19 mouse cellular contexts compared by ENCODE assay signal in genomic region chr5:24284145-24284544, GRCm38 (mm10).
DNase-seq lines count a peak whose midpoint lies in the region; ATAC-seq and TF ChIP-seq lines count a peak whose summit lies in the region.
"Had no signal": no experiment of that assay in that cellular context is flagged by ENCODE, and none has a peak within 500 bp of the region (broad histone marks: within the 10 kb centered on the region; RNA-seq: fewer than 3 reads in every experiment).

No protein-coding gene starts in this region.

- H3K27ac ChIP-seq in forebrain, embryonic 15.5 days (replicated peaks) = no peak overlapping the region
- H3K27ac ChIP-seq in forebrain, embryonic 11.5 days (ENCODE audit: low read depth, low read length) = no peak overlapping the region
- H3K27ac ChIP-seq: embryonic facial prominence, embryonic 13.5 days; heart, adult 2 months; heart, embryonic 15.5 days; hindbrain, embryonic 15.5 days had no signal

- H3K4me1 ChIP-seq in forebrain, embryonic 15.5 days = peaks cover 9% of the 10 kb centered on the region
- peaks cover 2% of the 10 kb centered on the region; the same call in 1 of the 2 replicates for H3K4me1 ChIP-seq in forebrain, embryonic 11.5 days (replicated peaks; ENCODE audit: control insufficient read depth, insufficient read depth, low read length)
- H3K4me1 ChIP-seq: embryonic facial prominence, embryonic 13.5 days had no signal

- no peaks in the 10 kb centered on the region for H3K79me2 ChIP-seq in myocyte (ENCODE audit: control insufficient read depth, insufficient read depth)

- peak; percentile 72 for ATAC-seq in forebrain, embryonic 15.5 days (replicated peaks)
- ATAC-seq in forebrain, embryonic 11.5 days (replicated peaks; ENCODE audit: low FRiP score) = no peak

- peak; percentile 67 for DNase-seq in cerebellum, postnatal 10 days
- DNase-seq in cerebellum, postnatal 25 days = no peak
- no peak for DNase-seq in forebrain, embryonic 11.5 days (ENCODE audit: low spot score)
- peak; percentile 45 for DNase-seq in 3T3-L1 (ENCODE audit: low read depth, low spot score)
- DNase-seq in embryo, embryonic 10 days (ENCODE audit: low spot score) = no peak
- no peak for DNase-seq in kidney, postnatal 10 days
- DNase-seq: adrenal gland, postnatal 10 days; cerebellum, adult 11-12 months; cerebellum, adult 9-10 months; gastrocnemius, postnatal 10 days; heart, adult 2 months; heart, postnatal 14 days; kidney, adult 11 months had no signal

- no peak overlapping the region for H3K4me2 ChIP-seq in forebrain, embryonic 15.5 days (replicated peaks)
- H3K4me2 ChIP-seq in forebrain, embryonic 11.5 days (ENCODE audit: low read depth, low read length, severe bottlenecking) = no peak overlapping the region
- peak overlapping the region; percentile 43 for H3K4me2 ChIP-seq in myocyte (ENCODE audit: low read depth)
- H3K4me2 ChIP-seq: embryonic facial prominence, embryonic 13.5 days; heart, embryonic 11.5 days; heart, embryonic 15.5 days; hindbrain, embryonic 15.5 days had no signal

- TF ChIP-seq POLR2A in myocyte (IDR thresholded peaks at IDR 0.05; ENCODE audit: insufficient read length, low read depth) = no peak

- H3K27me3 ChIP-seq in forebrain, embryonic 15.5 days = no peaks in the 10 kb centered on the region
- H3K27me3 ChIP-seq in forebrain, embryonic 11.5 days (ENCODE audit: control insufficient read depth, insufficient read depth, low read length) = no peaks in the 10 kb centered on the region
- H3K27me3 ChIP-seq in myocyte (ENCODE audit: control insufficient read depth, insufficient read depth, insufficient read length) = no peaks in the 10 kb centered on the region
- H3K27me3 ChIP-seq: embryonic facial prominence, embryonic 13.5 days; heart, embryonic 15.5 days; hindbrain, embryonic 15.5 days had no signal

- no peaks in the 10 kb centered on the region for H3K36me3 ChIP-seq in forebrain, embryonic 15.5 days
- no peaks in the 10 kb centered on the region for H3K36me3 ChIP-seq in forebrain, embryonic 11.5 days (ENCODE audit: control insufficient read depth, insufficient read depth, low read length)
- H3K36me3 ChIP-seq in myocyte (ENCODE audit: control insufficient read depth, insufficient read depth) = no peaks in the 10 kb centered on the region
- H3K36me3 ChIP-seq: embryonic facial prominence, embryonic 13.5 days; heart, embryonic 15.5 days; hindbrain, embryonic 15.5 days had no signal

- no peaks in the 10 kb centered on the region for H3K9me3 ChIP-seq in forebrain, embryonic 15.5 days
- H3K9me3 ChIP-seq in forebrain, embryonic 11.5 days (ENCODE audit: control insufficient read depth, low read length) = no peaks in the 10 kb centered on the region
- H3K9me3 ChIP-seq: embryonic facial prominence, embryonic 13.5 days; heart, embryonic 15.5 days; hindbrain, embryonic 15.5 days had no signal

- no peak overlapping the region for H3K9ac ChIP-seq in forebrain, embryonic 15.5 days (replicated peaks)
- H3K9ac ChIP-seq in forebrain, embryonic 11.5 days (ENCODE audit: low read length) = no peak overlapping the region
- H3K9ac ChIP-seq: embryonic facial prominence, embryonic 13.5 days; heart, embryonic 15.5 days; hindbrain, embryonic 15.5 days had no signal

- H3ac ChIP-seq in myocyte (ENCODE audit: control insufficient read depth, insufficient read length) = no peak overlapping the region

- WGBS in forebrain, embryonic 15.5 days = 43% methylated on average over 6 of the region's 6 CpGs
- WGBS in forebrain, embryonic 11.5 days = 80% methylated on average over 6 of the region's 6 CpGs

- H3K4me3 ChIP-seq in forebrain, embryonic 15.5 days = no peak overlapping the region
- H3K4me3 ChIP-seq in forebrain, embryonic 11.5 days (ENCODE audit: low read depth, low read length) = no peak overlapping the region
- H3K4me3 ChIP-seq in myocyte = no peak overlapping the region
- H3K4me3 ChIP-seq: embryonic facial prominence, embryonic 13.5 days; heart, adult 2 months; heart, embryonic 15.5 days; hindbrain, embryonic 15.5 days had no signal

TF ChIP-seq in myocyte, 11 proteins besides CTCF, POLR2A, EP300 and RAD21:
- TF ChIP-seq TCF12 (IDR thresholded peaks at IDR 0.05; ENCODE audit: insufficient read depth, poor library complexity, severe bottlenecking) (no peak), MYOG (IDR thresholded peaks at IDR 0.05; ENCODE audit: control insufficient read depth in 1 of 3, insufficient read depth in 1 of 3, insufficient read length in 2 of 3, low read depth in 2 of 3) (no peak), SRF (IDR thresholded peaks at IDR 0.05; ENCODE audit: control insufficient read depth, insufficient read length, low read depth) (no peak), POLR2AphosphoS2 (IDR thresholded peaks at IDR 0.05; ENCODE audit: insufficient read length, low read depth) (no peak), TCF3 (IDR thresholded peaks at IDR 0.05; ENCODE audit: insufficient read length, low read depth) (no peak), MYOD1 (IDR thresholded peaks at IDR 0.05; ENCODE audit: control insufficient read depth in 1 of 3, insufficient read length in 2 of 3, low read depth in 2 of 3) (no peak), E2F4 (IDR thresholded peaks at IDR 0.05; ENCODE audit: insufficient read depth) (no peak), MAX (IDR thresholded peaks at IDR 0.05; ENCODE audit: low read depth) (no peak), REST (IDR thresholded peaks at IDR 0.05; ENCODE audit: insufficient read depth, insufficient read length) (no peak), CEBPB (IDR thresholded peaks at IDR 0.05; ENCODE audit: insufficient read depth, poor library complexity, severe bottlenecking) (no peak), USF1 (IDR thresholded peaks at IDR 0.05; ENCODE audit: low read depth) (no peak)

Comparison
In these comparisons a context has a peak if more than half of its experiments do, and no peak if none do; other contexts are left out.
1. DNase-seq: peak in cerebellum, postnatal 10 days (2 of 2) and 3T3-L1 (single experiment); none in cerebellum, postnatal 25 days (0 of 2), forebrain, embryonic 11.5 days (single experiment), embryo, embryonic 10 days (single experiment) and kidney, postnatal 10 days (single experiment).